Mouse (Mus musculus) adrenal gland, adult 8-10 months (tissue): ENCODE data around the gene Nme6. TPM values are rescaled to one million over a fixed set of nuclear protein-coding genes. Genes with fewer than 3 reads are reported as not detected.
"Not testable (repeated sequence)": the region's sequence is repeated elsewhere in the genome, so short reads cannot be mapped to it uniquely, and the experiment has no call there.

Experiments
- DNase-seq: peaks from one replicate; pipeline ENCODE4 v3.0.0; 2022
- total RNA-seq, 4 experiments: library from RNA; stranded (reverse); gene quantifications; 2 replicates each; pipeline ENCODE4 v1.2.4; 2022

Gene Nme6
- total RNA-seq: 10 to 100 TPM; 14.9 to 25.2 (median 22.7) TPM

DNA sequence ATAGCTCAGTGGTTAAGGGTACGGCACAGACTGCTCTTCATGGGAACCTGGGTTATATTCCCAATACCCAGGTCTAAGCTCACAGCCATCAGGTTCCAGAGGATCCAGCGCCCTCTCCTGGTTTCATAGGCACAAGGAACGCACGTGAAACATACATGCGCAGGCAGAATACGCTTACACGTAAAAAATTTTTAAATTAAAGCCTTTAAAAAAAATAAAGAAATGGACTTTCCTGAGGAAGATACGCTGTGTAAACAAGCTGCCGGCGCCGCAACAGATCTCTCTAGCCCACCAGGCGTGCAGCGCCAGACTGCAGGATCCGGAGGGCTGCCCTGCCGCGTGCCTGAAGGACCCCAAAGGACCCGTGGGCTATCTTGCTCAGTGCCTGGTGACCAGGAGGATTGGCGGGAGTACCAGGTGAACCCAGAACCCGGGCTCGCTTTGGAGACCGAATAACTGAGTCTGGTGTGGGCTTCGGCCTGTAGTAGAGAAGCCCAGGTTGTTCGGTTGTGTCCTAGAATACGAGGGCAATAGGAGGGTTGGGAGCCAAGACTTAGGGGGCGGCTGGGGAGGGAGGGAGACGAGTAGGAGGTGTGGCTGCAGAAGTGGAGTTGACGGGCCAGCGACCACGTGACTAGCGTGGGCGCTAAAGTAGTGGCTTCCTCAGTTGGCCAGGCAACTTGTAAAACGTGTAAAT, at the start of gene Nme6:
Gene Nme6, plus strand, starts transcription at position 359 of the 697 bp plus-strand sequence.
- peak; percentile 64 for DNase-seq

GRCm38 (mm10) chr9:109790570-109790969, 42.0 kb upstream of the Nme6 start, which contains the start of gene Fbxw27:
Gene Fbxw27, minus strand, starts transcription at chr9:109790670.
- DNase-seq: not testable (repeated sequence)

- no peak for DNase-seq
Observed at GRCm38 (mm10) chr9:109795221-109795620, 37.3 kb upstream of the Nme6 start.

- no peak for DNase-seq
Observed at GRCm38 (mm10) chr9:109795811-109796210, 36.7 kb upstream of the Nme6 start.

- DNase-seq: peak; percentile 26
Observed at GRCm38 (mm10) chr9:109798051-109798450, 34.5 kb upstream of the Nme6 start.

DNA sequence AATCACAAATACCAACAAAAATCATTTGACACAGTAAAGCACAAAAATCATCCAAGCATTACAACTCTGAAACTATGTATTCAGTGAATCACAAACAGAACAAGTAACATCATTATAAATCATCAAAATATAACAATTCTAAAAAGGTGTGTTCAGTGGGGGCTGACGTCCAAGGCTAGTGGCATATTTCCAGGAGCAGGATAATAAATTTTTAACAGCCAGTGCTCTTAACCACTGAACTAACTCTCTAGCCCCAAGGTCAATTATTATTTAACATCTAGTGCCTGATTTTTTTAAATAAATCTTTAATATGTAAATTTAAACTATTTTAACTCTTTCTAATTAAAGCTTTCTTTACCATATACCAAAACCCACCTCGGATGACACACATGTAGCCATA, 27.0 kb upstream of the Nme6 start:
- DNase-seq: not testable (repeated sequence)

DNA sequence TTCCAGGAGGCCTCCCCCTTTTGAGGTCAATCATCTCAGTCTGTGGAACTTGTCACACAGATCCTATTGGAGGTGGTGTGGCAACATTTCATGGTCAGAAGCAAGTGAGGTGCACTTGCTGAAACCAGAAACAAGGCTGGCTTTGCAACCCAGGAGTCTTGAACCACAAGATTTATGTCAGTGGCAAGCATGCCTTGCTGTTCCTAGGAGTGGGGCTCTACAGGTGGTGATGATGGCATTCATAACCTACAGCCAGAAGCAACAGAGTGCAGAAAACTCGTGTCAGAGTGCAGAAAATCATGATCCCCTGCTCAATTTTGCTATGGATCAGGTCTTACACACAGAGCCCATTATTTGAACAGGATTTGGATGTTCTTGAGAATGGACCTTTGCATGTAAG, 26.3 kb upstream of the Nme6 start:
- no peak for DNase-seq

GRCm38 (mm10) chr9:109806695-109807293, 25.8 kb upstream of the Nme6 start:
- DNase-seq: no peak

GRCm38 (mm10) chr9:109807898-109808297, 24.7 kb upstream of the Nme6 start:
- DNase-seq: no peak

DNA sequence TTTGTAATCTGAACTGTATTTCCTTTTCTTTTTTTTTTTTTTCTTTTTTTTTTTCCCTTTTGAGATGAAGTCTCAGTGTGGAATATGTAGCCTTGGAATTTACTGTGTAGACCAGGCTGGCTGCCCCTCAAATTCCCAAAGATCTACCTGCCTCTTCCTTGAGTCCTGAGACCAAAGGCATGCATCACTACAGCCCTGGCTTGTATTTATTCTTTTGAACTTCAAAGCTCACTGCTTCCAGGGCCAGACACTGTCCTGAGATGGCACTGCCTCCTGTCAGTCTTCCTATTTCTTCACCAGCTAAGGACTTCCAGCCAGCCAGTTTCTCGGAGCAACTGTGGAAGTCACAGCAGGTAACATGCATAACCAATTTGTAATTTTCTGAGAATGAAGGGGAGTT, 20.6 kb upstream of the Nme6 start, which contains the start of gene Spink8:
Gene Spink8, plus strand, starts transcription at position 301 of the 400 bp plus-strand sequence.
- no peak for DNase-seq

DNA sequence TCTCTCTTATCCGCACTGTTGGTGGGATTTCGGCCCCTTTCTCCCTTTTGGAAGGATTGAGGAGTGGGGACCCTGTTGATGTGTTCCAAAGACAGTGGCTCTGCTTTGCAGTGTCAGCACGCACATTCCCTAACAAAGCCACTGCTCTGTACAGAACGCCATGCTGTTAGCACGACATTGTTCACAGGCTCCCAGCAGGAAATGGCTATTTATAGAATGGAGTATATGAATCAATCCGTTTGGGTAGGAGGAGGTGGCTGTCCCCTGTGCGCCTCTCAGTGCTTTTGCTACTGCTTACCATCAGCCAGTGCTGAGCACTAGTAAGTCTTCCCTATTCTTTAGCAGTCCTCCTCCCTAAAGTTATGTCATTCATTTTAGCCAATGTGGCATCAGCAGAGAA, 19.1 kb upstream of the Nme6 start:
- no peak for DNase-seq

- DNase-seq: no peak
Observed at GRCm38 (mm10) chr9:109816341-109816740, 16.2 kb upstream of the Nme6 start.

DNA sequence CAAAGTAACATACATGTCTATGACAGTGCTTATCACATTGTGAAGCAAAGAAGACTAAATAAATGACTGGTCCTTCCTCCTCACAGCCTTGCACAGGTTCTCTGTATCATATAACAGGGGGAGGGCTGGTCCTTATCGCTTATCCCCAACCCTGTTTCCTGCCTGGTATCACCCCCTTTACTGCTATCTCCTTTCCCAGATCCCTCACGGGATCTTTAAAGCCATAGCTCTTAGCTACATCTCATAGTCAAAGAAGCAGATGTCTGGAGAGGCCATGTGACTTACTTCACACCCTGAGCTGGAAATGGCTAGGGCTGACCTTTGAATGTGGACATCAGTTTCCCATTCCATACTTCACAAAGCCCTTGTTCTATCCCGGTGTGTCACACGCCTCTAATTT, 6.8 kb upstream of the Nme6 start:
- DNase-seq: no peak

- no peak for DNase-seq
Observed at GRCm38 (mm10) chr9:109826181-109826580, 6.4 kb upstream of the Nme6 start.

- DNase-seq: no peak
Observed at GRCm38 (mm10) chr9:109833088-109833412, 501 bp downstream of the Nme6 start.

DNA sequence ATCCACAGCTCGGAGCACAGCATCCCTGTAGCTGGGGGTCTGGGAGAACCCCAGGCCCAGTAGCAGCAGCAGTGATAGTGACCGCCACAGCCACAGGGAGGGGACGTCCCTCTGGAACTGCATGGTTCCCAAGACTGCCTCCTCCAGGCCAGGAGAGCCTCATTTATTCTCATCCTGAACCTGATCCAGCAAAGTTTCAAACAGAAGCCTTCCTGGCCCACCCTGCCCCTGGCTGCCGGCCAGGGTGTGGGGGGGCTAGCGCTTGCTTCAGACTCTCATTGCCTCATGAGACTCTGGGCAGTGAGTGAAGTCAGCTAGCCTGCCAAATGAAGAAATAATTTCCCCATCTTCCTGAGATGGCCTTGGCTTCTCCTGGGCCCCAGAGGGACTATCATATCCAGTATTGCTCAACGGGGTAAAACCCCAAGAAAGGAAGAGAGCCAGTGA, 16.8 kb downstream of the Nme6 start, which contains the start of gene Camp:
Gene Camp, minus strand, starts transcription at position 306 of the 447 bp plus-strand sequence.
- peak; percentile 70 for DNase-seq

DNA sequence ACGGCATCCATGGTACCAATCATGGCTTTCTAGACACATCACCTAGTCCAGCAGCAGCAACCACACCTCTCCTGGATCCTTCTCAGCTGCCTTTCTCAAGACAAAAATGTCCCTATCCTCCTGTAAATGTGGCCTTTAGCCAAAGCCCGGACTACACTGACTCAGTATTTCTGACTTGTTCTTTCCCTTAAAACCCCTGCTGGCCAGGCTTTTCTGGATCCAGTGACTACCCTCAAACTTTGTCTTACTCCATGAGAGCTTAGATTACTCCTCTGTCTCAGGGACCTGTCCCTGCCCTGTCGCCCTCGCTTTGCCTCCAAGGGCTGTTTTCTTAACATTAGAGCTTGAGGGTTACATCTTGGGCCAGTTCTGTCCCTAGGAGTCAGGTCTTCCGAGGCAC, 17.6 kb downstream of the Nme6 start:
- no peak for DNase-seq

GRCm38 (mm10) chr9:109854341-109854740, 21.8 kb downstream of the Nme6 start:
- no peak for DNase-seq

DNA sequence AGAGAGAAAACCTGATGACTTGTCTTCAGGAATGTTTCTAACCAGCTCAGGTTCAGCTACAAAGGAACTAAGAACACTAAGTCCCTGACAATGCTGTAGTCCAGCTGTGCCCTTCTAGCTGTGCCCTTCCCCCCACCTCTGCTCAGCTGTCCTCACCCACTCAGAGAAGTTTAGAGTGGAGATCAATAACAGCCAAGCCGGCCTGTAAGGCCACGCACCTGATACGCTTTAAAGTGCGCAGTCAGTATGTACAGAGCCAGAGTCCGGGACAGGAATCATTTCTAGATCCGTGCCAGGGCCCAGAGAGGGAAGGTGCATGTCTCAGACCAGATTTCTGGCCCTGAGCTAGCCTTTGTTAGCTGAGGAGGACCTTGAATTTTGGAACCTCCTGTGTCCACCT, 23.4 kb downstream of the Nme6 start:
- no peak for DNase-seq

DNA sequence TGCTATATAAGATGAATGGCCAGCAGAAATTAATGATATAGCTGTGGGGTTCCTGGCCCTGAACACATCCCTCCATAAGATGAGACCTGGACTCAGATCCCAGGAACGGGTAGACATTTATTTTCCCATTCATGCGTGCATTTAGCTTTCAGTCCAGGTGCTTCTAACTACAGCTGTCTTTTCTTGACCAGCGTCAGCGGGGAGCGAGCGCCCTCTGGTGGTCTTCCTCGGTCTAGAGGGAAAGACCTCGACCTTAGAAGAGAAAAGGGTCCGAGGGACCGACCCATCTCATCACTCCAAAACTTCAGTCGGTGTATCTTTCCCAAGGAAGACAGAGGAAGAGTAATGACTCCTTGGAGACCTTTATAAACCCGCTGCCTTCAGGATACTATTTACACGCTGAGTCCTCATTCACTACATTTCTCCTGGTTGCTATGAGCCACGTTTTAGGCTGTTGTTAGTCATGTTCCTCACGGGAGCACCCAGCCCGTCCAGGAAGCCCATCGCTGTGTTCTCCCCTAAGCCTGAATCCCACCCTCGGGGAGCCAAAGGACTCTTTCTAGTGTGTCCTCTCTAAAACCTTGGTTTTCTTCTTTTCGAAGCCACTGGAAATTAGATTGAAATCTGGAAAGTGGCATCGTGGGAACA, 30.0 kb downstream of the Nme6 start:
- peak; percentile 43 for DNase-seq

GRCm38 (mm10) chr9:109863085-109863484, 30.5 kb downstream of the Nme6 start:
- DNase-seq: no peak

DNA sequence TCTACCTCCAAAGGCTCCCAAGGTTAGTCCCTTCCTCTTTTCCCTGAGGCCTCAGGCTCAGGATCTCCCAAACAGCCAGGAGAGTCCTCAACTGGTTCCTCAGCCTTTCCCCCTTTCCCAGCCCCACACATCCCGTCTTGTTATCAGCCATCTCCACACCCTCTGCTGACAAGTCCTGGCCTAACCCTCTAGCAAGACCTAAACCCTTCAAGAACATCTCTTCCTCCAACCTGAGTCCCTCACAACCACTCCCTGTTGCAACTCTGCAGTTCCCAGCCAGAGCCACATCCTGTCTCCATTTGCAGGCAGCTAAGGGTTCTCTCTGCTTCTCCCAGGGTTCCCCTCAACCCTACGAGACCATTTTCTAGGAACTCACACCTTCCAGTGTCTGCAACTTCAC, 33.7 kb downstream of the Nme6 start:
- no peak for DNase-seq

DNA sequence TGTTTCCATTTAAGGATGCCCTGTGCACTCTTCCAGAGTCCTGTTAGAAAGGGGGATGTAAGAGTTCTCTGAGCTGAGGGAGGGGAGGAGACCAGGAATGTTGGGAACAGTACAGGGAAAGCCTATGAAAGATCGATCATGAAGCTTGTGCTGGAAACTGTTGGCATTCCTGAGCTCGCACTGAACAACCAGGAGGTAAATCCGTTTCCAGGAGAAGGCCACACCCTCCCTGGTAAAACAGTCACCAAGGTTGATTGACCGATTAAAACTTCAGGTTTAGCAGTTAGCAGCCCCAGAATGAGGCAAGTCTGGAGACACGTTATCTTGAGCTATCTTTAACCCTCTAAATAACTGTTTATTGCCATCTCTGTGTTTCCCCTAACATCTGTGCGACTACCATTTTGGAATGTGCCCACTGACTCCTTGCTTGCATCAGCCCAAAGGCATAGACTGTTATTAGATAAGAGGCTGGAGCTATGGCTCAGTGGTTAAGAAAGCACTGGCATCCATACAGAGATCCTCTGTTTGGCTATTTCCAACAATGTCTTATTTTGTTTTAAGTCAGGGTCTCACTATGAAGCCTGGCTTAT, 38.5 kb downstream of the Nme6 start:
- DNase-seq: no peak
